Mouse (Mus musculus) ES-CJ7 (cell line): Measurements from ENCODE around the gene Rgs19.
A peak's percentile ranks its signal among the peaks of the same experiment; 100 is the strongest.

Source experiments
- DNase-seq: peaks from one replicate; pipeline ENCODE4 v3.0.0; 2011; ENCODE audit warnings: low read depth, low spot score

The Rgs19 gene

GRCm38 (mm10) chr2:181683381-181683780 lies 10.4 kb downstream of the Rgs19 start:
- no peak for DNase-seq

- DNase-seq, result no peak
Observed at GRCm38 (mm10) chr2:181681978-181682377, 11.8 kb downstream of the Rgs19 start.

DNA sequence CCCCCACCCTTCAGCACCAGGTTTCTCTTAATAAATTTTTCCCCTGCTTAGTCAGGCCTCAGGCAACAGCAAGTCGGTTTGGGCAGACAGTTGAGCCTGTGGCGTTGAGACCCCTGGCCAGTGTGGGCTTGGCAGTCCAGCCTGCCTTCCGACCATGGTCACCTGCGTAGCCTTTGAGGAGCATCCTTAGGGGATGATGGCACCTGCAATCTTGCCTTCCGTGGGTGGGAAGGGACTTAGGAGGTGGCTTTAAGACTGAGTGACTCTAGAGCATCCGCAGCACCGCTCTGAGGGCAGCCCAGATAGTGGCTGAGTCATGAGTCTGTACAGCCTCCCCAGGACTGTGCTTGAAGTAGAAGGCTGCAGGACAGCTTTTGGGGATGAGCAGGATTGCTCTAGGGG lies 13.1 kb downstream of the Rgs19 start:
- peak; percentile 14 for DNase-seq

- DNase-seq, result peak; percentile 73
Observed at GRCm38 (mm10) chr2:181679951-181680715, 13.6 kb downstream of the Rgs19 start, which contains the start of gene Tcea2. Tcea2 (plus strand) TSS chr2:181680310.

GRCm38 (mm10) chr2:181678780-181679179 lies 15.0 kb downstream of the Rgs19 start:
- peak; percentile 94 for DNase-seq

DNA sequence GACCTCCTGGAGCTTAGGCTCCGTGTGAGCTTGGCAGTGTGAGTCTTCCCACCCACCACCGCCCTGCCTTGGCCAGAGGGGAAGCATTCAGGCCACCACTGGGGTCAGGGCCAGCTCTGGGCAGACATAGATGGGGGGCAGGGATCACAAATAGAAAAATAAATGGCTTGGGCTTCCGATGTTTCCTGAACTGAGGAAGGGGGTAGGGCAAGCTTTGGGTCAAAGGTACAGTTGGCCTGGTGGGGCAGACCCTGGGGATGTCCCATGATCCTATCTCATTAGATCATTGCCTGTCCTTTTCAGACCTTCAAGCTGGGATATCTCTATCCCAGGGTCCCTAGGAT lies 16.1 kb downstream of the Rgs19 start:
- DNase-seq, result no peak

DNA sequence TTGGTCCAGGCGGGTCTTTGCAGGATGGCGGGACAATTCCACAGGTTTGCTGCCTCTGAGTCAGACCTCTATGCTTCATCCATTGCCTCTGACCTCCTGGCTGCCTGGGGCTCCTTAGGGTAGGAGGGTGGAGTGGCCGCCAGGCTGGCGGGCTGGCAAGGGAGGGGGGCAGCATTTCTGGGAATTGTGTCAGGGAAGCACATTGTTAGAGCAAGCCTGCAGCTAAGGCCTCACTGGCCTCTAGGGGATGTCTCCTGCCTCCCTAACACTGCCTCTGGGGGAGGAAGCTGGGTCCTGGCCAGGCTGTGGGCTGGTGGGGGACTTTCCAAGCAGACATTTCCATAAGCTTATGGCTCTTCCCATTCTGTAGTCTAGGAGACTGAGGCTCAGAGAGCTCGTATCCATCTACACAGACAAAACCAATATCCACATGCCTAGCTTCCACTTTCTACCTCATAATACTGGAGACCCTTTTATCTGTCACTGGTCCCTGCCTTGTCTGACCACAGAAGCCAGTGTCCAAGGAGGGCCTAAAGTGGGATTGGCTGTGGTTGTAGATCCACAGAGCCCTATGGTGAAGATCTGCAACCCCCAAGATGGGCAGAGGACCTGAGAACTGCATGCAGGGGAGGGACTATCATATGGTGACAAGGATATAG lies 16.6 kb downstream of the Rgs19 start:
- no peak for DNase-seq

- no peak for DNase-seq
Observed at GRCm38 (mm10) chr2:181676424-181676823, 17.4 kb downstream of the Rgs19 start.

DNA sequence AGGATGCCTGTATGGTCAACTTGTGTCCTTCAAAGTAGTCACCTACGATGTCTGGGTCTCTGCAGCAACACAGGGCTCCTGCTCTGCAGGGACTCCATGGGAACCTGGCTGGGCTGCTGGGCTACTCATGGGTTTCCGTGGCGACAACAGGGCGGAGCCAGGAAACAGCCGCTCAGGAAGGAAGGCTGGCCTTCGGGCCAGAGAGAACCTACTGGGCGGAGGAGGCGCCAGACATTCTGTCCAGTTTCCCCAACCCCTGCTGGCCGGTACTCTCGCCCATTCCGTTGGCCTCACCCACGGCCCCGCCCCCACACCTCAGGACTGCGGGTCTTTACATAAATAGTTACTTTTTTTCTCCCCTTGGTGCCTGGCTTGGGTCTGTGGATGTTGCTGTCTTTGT lies 18.3 kb downstream of the Rgs19 start:
- peak; percentile 27 for DNase-seq

DNA sequence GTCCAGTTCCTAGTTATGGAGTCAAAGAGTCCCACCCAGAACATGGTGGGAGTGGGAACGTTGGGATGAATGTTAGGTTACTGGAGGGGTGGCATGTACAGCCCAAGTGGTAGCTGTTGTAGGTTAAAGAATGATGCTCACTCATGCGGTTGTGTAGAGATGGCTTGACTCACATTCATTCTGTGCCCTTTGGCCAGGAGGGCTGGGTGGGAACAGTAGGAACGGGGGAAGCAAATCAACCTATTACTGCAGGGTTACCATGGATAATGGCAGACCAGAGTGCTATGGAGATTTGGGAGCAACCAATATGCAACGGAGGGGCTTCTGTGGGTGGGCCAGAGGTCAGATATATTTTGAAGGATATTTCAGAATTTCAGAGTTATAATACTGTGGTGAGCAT lies 18.8 kb downstream of the Rgs19 start:
- DNase-seq, result no peak

DNA sequence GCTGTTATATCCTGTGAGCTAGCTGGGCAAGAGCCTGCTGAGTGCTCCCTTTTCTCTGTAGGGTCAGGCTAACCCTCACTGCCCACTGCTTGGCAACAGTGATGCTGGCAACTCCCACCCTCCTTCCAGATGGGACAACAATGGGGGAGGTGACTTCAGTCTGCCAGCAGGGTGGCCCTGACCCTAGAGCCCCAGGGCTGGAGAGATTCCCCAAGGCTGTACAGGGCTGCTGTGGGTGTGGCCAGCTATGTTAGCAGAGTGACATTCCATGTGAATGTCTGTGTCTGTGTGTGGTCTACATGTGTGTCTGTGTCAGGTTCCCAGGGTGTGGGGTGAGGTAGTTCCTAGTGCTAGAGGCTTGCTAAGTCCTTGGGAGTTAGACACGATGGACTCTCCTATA lies 20.3 kb downstream of the Rgs19 start:
- peak; percentile 28 for DNase-seq

GRCm38 (mm10) chr2:181671984-181672383 lies 21.8 kb downstream of the Rgs19 start:
- no peak for DNase-seq

- DNase-seq, result peak; percentile 20
Observed at GRCm38 (mm10) chr2:181671326-181671725, 22.5 kb downstream of the Rgs19 start, which contains the start of gene Sox18. Sox18 (minus strand) TSS chr2:181671640.

DNA sequence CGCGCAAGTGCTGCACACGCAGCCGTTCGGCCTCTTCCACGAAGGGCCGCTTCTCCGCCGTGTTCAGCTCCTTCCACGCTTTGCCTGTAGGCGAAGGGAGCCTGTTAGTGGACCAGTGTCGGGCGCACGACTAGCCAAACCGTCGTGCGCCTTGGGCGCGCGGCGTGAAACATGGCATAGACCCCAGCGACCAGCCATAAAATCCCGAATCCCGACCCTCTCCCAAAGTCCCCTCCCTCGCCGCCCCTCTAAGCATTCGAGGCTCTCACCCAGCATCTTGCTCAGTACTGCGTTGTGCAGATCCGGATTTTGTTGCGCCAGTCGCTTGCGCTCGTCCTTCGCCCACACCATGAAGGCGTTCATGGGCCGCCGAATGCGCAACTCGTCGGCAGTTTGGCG lies 22.9 kb downstream of the Rgs19 start:
- DNase-seq, result peak; percentile 21

GRCm38 (mm10) chr2:181670285-181670912 lies 23.4 kb downstream of the Rgs19 start:
- DNase-seq, result peak; percentile 16

GRCm38 (mm10) chr2:181663298-181663630 lies 30.5 kb downstream of the Rgs19 start:
- DNase-seq, result no peak

- DNase-seq, result no peak
Observed at GRCm38 (mm10) chr2:181662620-181663297, 31.0 kb downstream of the Rgs19 start.

- peak; percentile 93 for DNase-seq
Observed at GRCm38 (mm10) chr2:181659609-181660055, 34.1 kb downstream of the Rgs19 start.

- peak; percentile 86 for DNase-seq
Observed at GRCm38 (mm10) chr2:181658930-181659555, 34.7 kb downstream of the Rgs19 start.

DNA sequence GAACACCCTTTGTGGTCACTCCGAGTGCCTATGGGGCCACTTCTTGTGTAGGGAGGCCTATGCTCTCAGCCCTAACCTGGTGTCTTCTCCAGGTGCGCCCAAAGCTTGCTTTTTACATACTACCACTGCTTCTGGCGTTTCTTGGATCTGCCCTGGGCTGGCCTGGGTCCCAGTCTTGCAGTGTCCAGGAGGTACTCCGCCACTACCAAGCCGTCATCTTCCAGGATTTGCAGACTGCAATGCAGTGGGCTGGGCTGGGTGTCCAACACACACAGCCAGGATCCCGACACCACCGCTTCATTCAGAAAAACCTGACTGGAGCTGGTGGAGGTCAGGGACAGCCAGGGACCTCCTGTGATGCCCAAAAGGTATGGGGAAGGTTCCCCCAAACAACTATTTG lies 35.2 kb downstream of the Rgs19 start:
- DNase-seq, result no peak

- no peak for DNase-seq
Observed at GRCm38 (mm10) chr2:181657441-181657840, 36.3 kb downstream of the Rgs19 start.

DNA sequence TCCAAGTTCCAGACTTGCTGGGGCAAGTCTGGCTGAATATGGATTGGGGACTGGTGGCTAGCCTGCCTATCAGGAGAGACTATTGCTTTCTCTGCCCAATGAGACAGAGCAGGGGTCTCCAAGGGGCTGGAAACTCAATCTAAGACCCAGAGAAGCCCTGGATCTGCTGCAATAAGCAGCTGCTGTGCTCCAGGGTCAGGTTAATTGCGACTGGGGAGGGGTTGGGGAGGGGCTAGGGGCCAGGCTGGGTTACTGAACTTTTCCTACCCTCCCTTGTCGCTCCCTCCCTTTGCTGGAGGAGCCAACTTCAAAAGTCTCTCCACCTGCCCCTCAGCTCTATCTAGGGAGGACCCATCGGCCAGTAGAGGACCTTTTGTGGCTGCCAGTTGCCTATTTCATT lies 37.0 kb downstream of the Rgs19 start, which contains the start of gene Gm29797:
Gene Gm29797, plus strand, starts transcription at position 301 of the 400 bp plus-strand sequence.
- no peak for DNase-seq
